Mouse (Mus musculus): ENCODE measurements at regions not wholly inside any gene's neighbourhood (a gene's known extent, or its start where the extent isn't known, plus 50 kb on each side); places are given as distances from the start of the nearest gene placed in this dataset.

GRCm38 (mm10) chr17:48592457-48592856 is 137.8 kb downstream of the Unc5cl start:
- TF ChIP-seq CTCF (IDR thresholded peaks at IDR 0.05; ENCODE audit: low read depth, low read length) (no peak), GATA2 (IDR thresholded peaks at IDR 0.05; ENCODE audit: borderline replicate concordance, low read depth, low read length) (no peak), GATA1 (IDR thresholded peaks at IDR 0.05; ENCODE audit: borderline replicate concordance, low read length) (no peak)

Data from G1E (cell line).